ENCODE assay signal across 8 mouse cellular contexts in genomic region chr7:114181391-114181790, GRCm38 (mm10).
DNase-seq lines count a peak whose midpoint lies in the region; ATAC-seq and TF ChIP-seq lines count a peak whose summit lies in the region.

No protein-coding gene starts in this region.

- 53% methylated on average over 5 of the region's 5 CpGs for WGBS in midbrain, embryonic 11.5 days
- 27% methylated on average over 5 of the region's 5 CpGs for WGBS in midbrain, embryonic 15.5 days
- 9% methylated on average over 5 of the region's 5 CpGs for WGBS in heart, embryonic 10.5 days
- WGBS in kidney, embryonic 15.5 days: 20% methylated on average over 5 of the region's 5 CpGs
- 31% methylated on average over 5 of the region's 5 CpGs for WGBS in limb, embryonic 15.5 days

- no peaks in the 10 kb centered on the region for H3K4me1 ChIP-seq in midbrain, embryonic 11.5 days (ENCODE audit: control insufficient read depth, insufficient read depth, low read length)
- 0 out of 2 replicates have a peak, but pooled peaks cover 4% of the 10 kb centered on the region for H3K4me1 ChIP-seq in midbrain, embryonic 15.5 days
- H3K4me1 ChIP-seq in embryonic fibroblast, embryonic 13.5 days (ENCODE audit: control insufficient read depth, insufficient read depth, low read length): peaks cover 30% of the 10 kb centered on the region
- H3K4me1 ChIP-seq in heart, embryonic 10.5 days: peaks cover 36% of the 10 kb centered on the region
- H3K4me1 ChIP-seq in kidney, embryonic 15.5 days: peaks cover 12% of the 10 kb centered on the region; the same call in 1 of the 2 replicates
- H3K4me1 ChIP-seq in limb, embryonic 15.5 days: no peaks in the 10 kb centered on the region

- no peak overlapping the region for H3K4me2 ChIP-seq in midbrain, embryonic 11.5 days
- no peak overlapping the region for H3K4me2 ChIP-seq in midbrain, embryonic 15.5 days
- no peak overlapping the region for H3K4me2 ChIP-seq in kidney, embryonic 15.5 days
- no peak overlapping the region for H3K4me2 ChIP-seq in limb, embryonic 15.5 days

- ATAC-seq in midbrain, embryonic 11.5 days (ENCODE audit: low FRiP score): no peak
- ATAC-seq in midbrain, embryonic 15.5 days (replicated peaks): no peak
- peak; percentile 79; the same call in 1 of the 2 replicates for ATAC-seq in kidney, embryonic 15.5 days (replicated peaks; ENCODE audit: low FRiP score)
- ATAC-seq in limb, embryonic 15.5 days (ENCODE audit: insufficient number of reproducible peaks, low FRiP score, low TSS enrichment, low read depth): peak; percentile 79; the same call in 1 of the 2 replicates

- H3K27me3 ChIP-seq in midbrain, embryonic 11.5 days (ENCODE audit: control insufficient read depth, insufficient read depth, low read length): no peaks in the 10 kb centered on the region
- no peaks in the 10 kb centered on the region for H3K27me3 ChIP-seq in midbrain, embryonic 15.5 days (replicated peaks)
- H3K27me3 ChIP-seq in heart, embryonic 10.5 days (ENCODE audit: insufficient read depth, poor library complexity, severe bottlenecking): no peaks in the 10 kb centered on the region
- no peaks in the 10 kb centered on the region for H3K27me3 ChIP-seq in kidney, embryonic 15.5 days
- no peaks in the 10 kb centered on the region for H3K27me3 ChIP-seq in limb, embryonic 15.5 days

- H3K27ac ChIP-seq in midbrain, embryonic 11.5 days (ENCODE audit: low read depth, low read length): no peak overlapping the region
- no peak overlapping the region for H3K27ac ChIP-seq in midbrain, embryonic 15.5 days
- peak overlapping the region; percentile 76; the same call in 1 of the 2 replicates for H3K27ac ChIP-seq in embryonic fibroblast, embryonic 13.5 days (ENCODE audit: insufficient read depth, low read length)
- H3K27ac ChIP-seq in heart, embryonic 10.5 days: peak overlapping the region; percentile 70
- H3K27ac ChIP-seq in kidney, embryonic 15.5 days: 0 out of 2 replicates have a peak overlapping the region, but pooled peaks have one; percentile 22
- no peak overlapping the region for H3K27ac ChIP-seq in limb, embryonic 15.5 days

- H3K9me3 ChIP-seq in midbrain, embryonic 11.5 days (ENCODE audit: control insufficient read depth, low read length): no peaks in the 10 kb centered on the region
- H3K9me3 ChIP-seq in midbrain, embryonic 15.5 days: no peaks in the 10 kb centered on the region
- H3K9me3 ChIP-seq in heart, embryonic 10.5 days: no peaks in the 10 kb centered on the region
- H3K9me3 ChIP-seq in kidney, embryonic 15.5 days (replicated peaks): no peaks in the 10 kb centered on the region
- no peaks in the 10 kb centered on the region for H3K9me3 ChIP-seq in limb, embryonic 15.5 days

- DNase-seq in midbrain, embryonic 11.5 days (ENCODE audit: low spot score, missing footprints): peak; percentile 79
- DNase-seq in heart, embryonic 10.5 days (ENCODE audit: low spot score): peak; percentile 93
- peak; percentile 28 for DNase-seq in ovary, postnatal 10 days (ENCODE audit: low spot score)
- DNase-seq in thymus, postnatal 25 days: peak; percentile 62

- no peak for TF ChIP-seq POLR2A in embryonic fibroblast, embryonic 13.5 days (IDR thresholded peaks at IDR 0.05; ENCODE audit: low read depth, low read length)

- no peak overlapping the region for H3K9ac ChIP-seq in midbrain, embryonic 11.5 days (ENCODE audit: low read length)
- no peak overlapping the region for H3K9ac ChIP-seq in midbrain, embryonic 15.5 days
- H3K9ac ChIP-seq in kidney, embryonic 15.5 days: no peak overlapping the region
- H3K9ac ChIP-seq in limb, embryonic 15.5 days: no peak overlapping the region

- H3K4me3 ChIP-seq in midbrain, embryonic 11.5 days (ENCODE audit: low read depth, low read length): no peak overlapping the region
- no peak overlapping the region for H3K4me3 ChIP-seq in midbrain, embryonic 15.5 days
- no peak overlapping the region for H3K4me3 ChIP-seq in embryonic fibroblast, embryonic 13.5 days (ENCODE audit: insufficient read depth, low read length)
- H3K4me3 ChIP-seq in heart, embryonic 10.5 days: no peak overlapping the region
- H3K4me3 ChIP-seq in kidney, embryonic 15.5 days (replicated peaks): no peak overlapping the region
- H3K4me3 ChIP-seq in limb, embryonic 15.5 days: no peak overlapping the region

- no peaks in the 10 kb centered on the region for H3K36me3 ChIP-seq in midbrain, embryonic 11.5 days (ENCODE audit: control insufficient read depth, insufficient read depth, low read length)
- no peaks in the 10 kb centered on the region for H3K36me3 ChIP-seq in midbrain, embryonic 15.5 days (replicated peaks)
- no peaks in the 10 kb centered on the region for H3K36me3 ChIP-seq in heart, embryonic 10.5 days
- H3K36me3 ChIP-seq in kidney, embryonic 15.5 days: no peaks in the 10 kb centered on the region
- no peaks in the 10 kb centered on the region for H3K36me3 ChIP-seq in limb, embryonic 15.5 days

- TF ChIP-seq CTCF in embryonic fibroblast, embryonic 13.5 days (IDR thresholded peaks at IDR 0.05; ENCODE audit: borderline replicate concordance, insufficient read depth, low read length): no peak

Comparison
In these comparisons a context has a peak if more than half of its experiments do, and no peak if none do; other contexts are left out.
1. ATAC-seq: peak in kidney, embryonic 15.5 days (single experiment) and limb, embryonic 15.5 days (single experiment); none in midbrain, embryonic 11.5 days (single experiment) and midbrain, embryonic 15.5 days (single experiment).
2. DNase-seq: peak in every context shown above with its lines; median percentile 93 in heart, embryonic 10.5 days; 79 in midbrain, embryonic 11.5 days; 62 in thymus, postnatal 25 days; 28 in ovary, postnatal 10 days.
3. H3K27ac ChIP-seq: peak in embryonic fibroblast, embryonic 13.5 days (single experiment), heart, embryonic 10.5 days (single experiment) and kidney, embryonic 15.5 days (single experiment); none in midbrain, embryonic 11.5 days (single experiment), midbrain, embryonic 15.5 days (single experiment) and limb, embryonic 15.5 days (single experiment).